ENCODE assay signal across 8 mouse cellular contexts in genomic region chr16:89816506-89817172, GRCm38 (mm10).
DNase-seq lines count a peak whose midpoint lies in the region; ATAC-seq and TF ChIP-seq lines count a peak whose summit lies in the region.

No protein-coding gene starts in this region.

- TF ChIP-seq CTCF in gastrocnemius, adult 2 months (IDR thresholded peaks at IDR 0.05): no peak
- no peak for TF ChIP-seq CTCF in liver, postnatal 0 days (IDR thresholded peaks at IDR 0.05; ENCODE audit: low read depth)

- 32% methylated on average over 13 of the region's 13 CpGs for WGBS in liver, postnatal 0 days (ENCODE audit: insufficient replicate concordance)

- H3K4me2 ChIP-seq in liver, postnatal 0 days (ENCODE audit: low read depth, low read length): no peak overlapping the region; the same call in 1 of the 2 replicates

- TF ChIP-seq EP300 in liver, postnatal 0 days (IDR thresholded peaks at IDR 0.05; ENCODE audit: low read depth): no peak

- H3K9me3 ChIP-seq in liver, postnatal 0 days (ENCODE audit: low read length): no peaks in the 10 kb centered on the region

- intact Hi-C loops in gastrocnemius, adult 2 months (cut with DNase I): no loop called here

- peaks cover 13% of the 10 kb centered on the region; the same call in 1 of the 2 replicates for H3K27me3 ChIP-seq in liver, postnatal 0 days (ENCODE audit: insufficient read depth, low read length)

- H3K36me3 ChIP-seq in liver, postnatal 0 days (replicated peaks; ENCODE audit: insufficient read depth, low read length): no peaks in the 10 kb centered on the region

- H3K27ac ChIP-seq in gastrocnemius, adult 2 months: no peak overlapping the region
- no peak overlapping the region for H3K27ac ChIP-seq in liver, postnatal 0 days (ENCODE audit: low read depth)

- peak; percentile 33 for ATAC-seq in liver, postnatal 0 days

- H3K9ac ChIP-seq in liver, postnatal 0 days (replicated peaks): no peak overlapping the region

- DNase-seq in gastrocnemius, adult 2 months: no peak
- DNase-seq in gastrocnemius, postnatal 10 days: no peak
- DNase-seq in spleen, postnatal 36 days (ENCODE audit: low spot score in 2 of 2): peak; percentile 11 to 14
- DNase-seq in spleen, postnatal 10 days (ENCODE audit: low spot score in 2 of 2): no peak
- no peak for DNase-seq in liver, postnatal 0 days
- peak; percentile 46 for DNase-seq in retina, postnatal 1 day
- DNase-seq in natural killer cell, adult 2 months (ENCODE audit: low spot score in 2 of 2): no peak
- no peak for DNase-seq in right cerebral cortex, postnatal 14 days

- H3K4me1 ChIP-seq in liver, postnatal 0 days (ENCODE audit: insufficient read depth): peaks cover 11% of the 10 kb centered on the region

- H3K4me3 ChIP-seq in gastrocnemius, adult 2 months: peak overlapping the region; percentile 69
- no peak overlapping the region for H3K4me3 ChIP-seq in liver, postnatal 0 days (ENCODE audit: low read depth, low read length)

Comparison
In these comparisons a context has a peak if more than half of its experiments do, and no peak if none do; other contexts are left out.
1. DNase-seq: peak in spleen, postnatal 36 days (2 of 2) and retina, postnatal 1 day (single experiment); none in gastrocnemius, adult 2 months (single experiment), gastrocnemius, postnatal 10 days (single experiment), spleen, postnatal 10 days (0 of 2), liver, postnatal 0 days (single experiment), natural killer cell, adult 2 months (0 of 2) and right cerebral cortex, postnatal 14 days (single experiment).